In genomic region chr3:145924649-145925337, GRCm38 (mm10) we compare ENCODE assay signal across 8 mouse cellular contexts. TPM values are rescaled to one million over a fixed set of nuclear protein-coding genes. Genes with fewer than 3 reads are reported as not detected.
A peak's percentile ranks its signal among the peaks of the same experiment; 100 is the strongest.
DNase-seq lines count a peak whose midpoint lies in the region; ATAC-seq lines count a peak whose summit lies in the region.

No protein-coding gene starts in this region.

- 0 out of 2 replicates have a peak, but pooled peaks cover 3% of the 10 kb centered on the region for H3K27me3 ChIP-seq in hindbrain, embryonic 13.5 days

- H3K9me3 ChIP-seq in hindbrain, embryonic 13.5 days, result no peaks in the 10 kb centered on the region

- peak overlapping the region; percentile 77 for H3K4me2 ChIP-seq in hindbrain, embryonic 13.5 days

- peak; percentile 87 for DNase-seq in R1 (ENCODE audit: low read depth, low spot score)
- DNase-seq in cerebellum, adult 9-10 months, result peak; percentile 68
- peak; percentile 26 to 38 for DNase-seq in frontal cortex, postnatal 25 days (ENCODE audit: low spot score in 2 of 2)
- DNase-seq in layer of hippocampus, postnatal 36 days, result peak; percentile 50 to 60
- peak; percentile 69 for DNase-seq in lung, postnatal 36 days
- peak; percentile 72 to 76 for DNase-seq in right cerebral cortex, postnatal 10 days (ENCODE audit: low spot score in 2 of 2)
- no peak for DNase-seq in yolk sac, embryonic 10.5 days (ENCODE audit: low spot score)

- H3K4me1 ChIP-seq in hindbrain, embryonic 13.5 days (replicated peaks), result peaks cover 14% of the 10 kb centered on the region

- 5% methylated on average over 39 of the region's 39 CpGs for WGBS in hindbrain, embryonic 13.5 days

- H3K27ac ChIP-seq in hindbrain, embryonic 13.5 days, result peak overlapping the region; percentile 90

- peak overlapping the region; percentile 74 for H3K4me3 ChIP-seq in hindbrain, embryonic 13.5 days

- no peak for ATAC-seq in hindbrain, embryonic 13.5 days (ENCODE audit: low FRiP score)

- peak overlapping the region; percentile 92 for H3K9ac ChIP-seq in hindbrain, embryonic 13.5 days

- 0 out of 2 replicates have a peak, but pooled peaks cover 3% of the 10 kb centered on the region for H3K36me3 ChIP-seq in hindbrain, embryonic 13.5 days

RNA-seq across cellular contexts. Expression of gene Bcl10, which starts 2.2 kb away (rescaled TPM):
- 38.4 and 40.9 TPM in 2 replicates for polyA plus RNA-seq in hindbrain, embryonic 13.5 days (2015; fragmentation: Nextera tagmentation; extraction: Ambion mirVana)
- 10 to 100 TPM; 12.0 to 12.8 TPM for total RNA-seq in layer of hippocampus, postnatal 36 days (2021)

RNA-seq across cellular contexts. Expression of gene 2410004B18Rik, which starts 13.0 kb away (rescaled TPM):
- polyA plus RNA-seq in hindbrain, embryonic 13.5 days (2015; fragmentation: Nextera tagmentation; extraction: Ambion mirVana), result 73.2 and 74.1 TPM in 2 replicates
- 10 to 100 TPM; 43.9 to 44.7 TPM for total RNA-seq in layer of hippocampus, postnatal 36 days (2021)
